ENCODE assay signal across 8 mouse cellular contexts in the genomic region with DNA sequence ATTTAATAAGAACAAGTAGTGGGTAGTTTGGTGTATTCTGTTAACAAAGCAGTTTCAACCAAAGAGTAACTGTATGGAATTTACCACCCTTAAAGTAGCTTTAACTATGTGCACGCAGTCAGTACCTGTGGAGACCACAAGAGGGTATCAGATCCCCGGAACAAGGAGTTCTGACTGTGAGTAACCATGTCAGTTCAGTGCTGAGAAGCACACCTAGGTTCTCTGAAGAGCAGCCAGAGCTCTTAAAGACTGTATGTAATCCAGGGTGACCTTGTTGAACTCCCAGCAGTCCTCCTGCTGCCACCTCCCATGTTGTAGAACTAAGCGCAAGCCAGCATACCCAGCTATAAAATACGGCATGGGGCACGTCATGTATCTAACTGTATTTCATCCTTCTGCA. TPM values are rescaled to one million over a fixed set of nuclear protein-coding genes. Genes with fewer than 3 reads are reported as not detected.
A peak's percentile ranks its signal among the peaks of the same experiment; 100 is the strongest.
DNase-seq lines count a peak whose midpoint lies in the region; ATAC-seq lines count a peak whose summit lies in the region.

No protein-coding gene starts in this region.

- DNase-seq in heart, adult 11 months: peak; percentile 92
- DNase-seq in heart, postnatal 25 days (ENCODE audit: low spot score): no peak
- DNase-seq in T-cell, adult 2 months (ENCODE audit: low spot score): peak; percentile 76
- DNase-seq in embryonic facial prominence, embryonic 14.5 days (ENCODE audit: low spot score): peak; percentile 65
- DNase-seq in kidney, postnatal 10 days: peak; percentile 81
- peak; percentile 89 for DNase-seq in lung, postnatal 36 days
- peak; percentile 65 to 67 for DNase-seq in spleen, postnatal 36 days (ENCODE audit: low spot score in 2 of 2)

- WGBS in embryonic facial prominence, embryonic 14.5 days: 59% methylated on average over 5 of the region's 5 CpGs
- WGBS in heart, embryonic 16.5 days: 30% methylated on average over 5 of the region's 5 CpGs

- no peak overlapping the region for H3K9ac ChIP-seq in embryonic facial prominence, embryonic 14.5 days (ENCODE audit: low read depth, low read length)
- 0 out of 2 replicates have a peak overlapping the region, but pooled peaks have one; percentile 35 for H3K9ac ChIP-seq in heart, embryonic 16.5 days (ENCODE audit: low read length)

- no peaks in the 10 kb centered on the region for H3K9me3 ChIP-seq in embryonic facial prominence, embryonic 14.5 days (ENCODE audit: control insufficient read depth, low read length)
- no peaks in the 10 kb centered on the region for H3K9me3 ChIP-seq in heart, embryonic 16.5 days (replicated peaks; ENCODE audit: control insufficient read depth, low read length)

- H3K4me1 ChIP-seq in embryonic facial prominence, embryonic 14.5 days (ENCODE audit: control insufficient read depth, insufficient read depth, low read length): peaks cover 27% of the 10 kb centered on the region
- peaks cover 12% of the 10 kb centered on the region for H3K4me1 ChIP-seq in heart, embryonic 16.5 days (ENCODE audit: control insufficient read depth, insufficient read depth, low read length)

- peaks cover 41% of the 10 kb centered on the region for H3K36me3 ChIP-seq in embryonic facial prominence, embryonic 14.5 days (ENCODE audit: control insufficient read depth, insufficient read depth, low read length)
- peaks cover 30% of the 10 kb centered on the region for H3K36me3 ChIP-seq in heart, embryonic 16.5 days (ENCODE audit: control insufficient read depth, insufficient read depth)

- peak overlapping the region; percentile 34; the same call in 1 of the 2 replicates for H3K27ac ChIP-seq in embryonic facial prominence, embryonic 14.5 days (replicated peaks; ENCODE audit: low read depth, low read length)
- H3K27ac ChIP-seq in heart, embryonic 16.5 days (ENCODE audit: low read length): peak overlapping the region; percentile 78

- peak overlapping the region; percentile 16; the same call in 1 of the 2 replicates for H3K4me3 ChIP-seq in embryonic facial prominence, embryonic 14.5 days (ENCODE audit: low read depth, low read length)
- peak overlapping the region; percentile 94 for H3K4me3 ChIP-seq in heart, embryonic 16.5 days (ENCODE audit: low read length)

- H3K4me2 ChIP-seq in embryonic facial prominence, embryonic 14.5 days (ENCODE audit: low read depth, low read length): peak overlapping the region; percentile 54
- peak overlapping the region; percentile 55 for H3K4me2 ChIP-seq in heart, embryonic 16.5 days (ENCODE audit: low read depth, low read length)

- no peak for ATAC-seq in embryonic facial prominence, embryonic 14.5 days (ENCODE audit: low read depth)
- ATAC-seq in heart, embryonic 16.5 days (replicated peaks; ENCODE audit: extremely low read depth, insufficient read depth, low FRiP score): no peak

- intact Hi-C loops in heart, postnatal 25 days (cut with DNase I): no loop called here

- H3K27me3 ChIP-seq in embryonic facial prominence, embryonic 14.5 days (replicated peaks; ENCODE audit: control insufficient read depth, insufficient read depth, low read length): no peaks in the 10 kb centered on the region
- no peaks in the 10 kb centered on the region for H3K27me3 ChIP-seq in heart, embryonic 16.5 days (ENCODE audit: control insufficient read depth, insufficient read depth, low read length)

RNA-seq across cellular contexts. Expression of a gene that starts 14.2 kb away (rescaled TPM):
- 10 to 100 TPM; 40.1 to 45.7 TPM for total RNA-seq in heart, postnatal 25 days (2021)
- 185 and 227 TPM in 2 replicates for polyA plus RNA-seq in embryonic facial prominence, embryonic 14.5 days (2014; fragmentation: Nextera tagmentation; extraction: Ambion mirVana)
- 148 and 153 TPM in 2 replicates for polyA plus RNA-seq in heart, embryonic 16.5 days (2015; fragmentation: Nextera tagmentation; extraction: Ambion mirVana)

RNA-seq across cellular contexts. Expression of a gene that starts 43.0 kb away (rescaled TPM):
- total RNA-seq in heart, postnatal 25 days (2021): 1,000 to 10,000 TPM; 2,502 to 2,645 TPM
- 515 and 526 TPM in 2 replicates for polyA plus RNA-seq in embryonic facial prominence, embryonic 14.5 days (2014; fragmentation: Nextera tagmentation; extraction: Ambion mirVana)
- polyA plus RNA-seq in heart, embryonic 16.5 days (2015; fragmentation: Nextera tagmentation; extraction: Ambion mirVana): 1,186 and 1,208 TPM in 2 replicates
